Mouse (Mus musculus) heart, postnatal 0 days (tissue): Measurements from ENCODE around the gene Tcf3.

Source experiments
- CTCF ChIP-seq: IDR thresholded peaks from 2 replicates; pipeline ENCODE4 v1.5.1; 2016; ENCODE audit warnings: antibody characterized with exemption, control low read depth, low read depth
- EP300 ChIP-seq: IDR thresholded peaks from 2 replicates; pipeline ENCODE4 v1.6.1; 2016; ENCODE audit warnings: antibody characterized with exemption, low read depth

DNA sequence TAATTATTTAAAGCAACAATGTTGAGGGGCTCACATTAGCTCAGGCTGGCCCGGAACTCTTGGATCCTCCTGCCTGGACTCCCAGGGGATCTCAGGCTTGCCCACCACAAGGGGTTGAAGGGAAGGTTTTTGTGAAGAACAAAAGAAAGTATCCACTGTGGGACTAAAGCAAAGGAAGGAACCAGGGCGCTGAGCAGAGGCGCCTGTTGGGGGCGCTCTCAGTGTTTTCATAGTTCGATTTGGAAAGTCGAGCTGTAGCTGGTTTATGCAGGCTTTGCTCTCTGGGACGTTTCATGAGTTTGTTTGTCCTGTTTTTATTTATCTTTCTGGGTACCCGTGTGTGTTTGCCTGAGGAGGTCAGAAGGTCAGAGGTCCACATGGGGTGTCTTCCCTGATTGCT is 8.2 kb upstream of the Tcf3 start:
- no peak for TF ChIP-seq CTCF
- no peak for TF ChIP-seq EP300
